Mouse (Mus musculus): ENCODE measurements around the gene Wdr91. TPM values are rescaled to one million over a fixed set of nuclear protein-coding genes. Genes with fewer than 3 reads are reported as not detected.

Gene Wdr91
- 11.2 and 12.4 TPM in 2 replicates for polyA plus RNA-seq (2015; fragmentation: Nextera tagmentation; extraction: Ambion mirVana)

DNA sequence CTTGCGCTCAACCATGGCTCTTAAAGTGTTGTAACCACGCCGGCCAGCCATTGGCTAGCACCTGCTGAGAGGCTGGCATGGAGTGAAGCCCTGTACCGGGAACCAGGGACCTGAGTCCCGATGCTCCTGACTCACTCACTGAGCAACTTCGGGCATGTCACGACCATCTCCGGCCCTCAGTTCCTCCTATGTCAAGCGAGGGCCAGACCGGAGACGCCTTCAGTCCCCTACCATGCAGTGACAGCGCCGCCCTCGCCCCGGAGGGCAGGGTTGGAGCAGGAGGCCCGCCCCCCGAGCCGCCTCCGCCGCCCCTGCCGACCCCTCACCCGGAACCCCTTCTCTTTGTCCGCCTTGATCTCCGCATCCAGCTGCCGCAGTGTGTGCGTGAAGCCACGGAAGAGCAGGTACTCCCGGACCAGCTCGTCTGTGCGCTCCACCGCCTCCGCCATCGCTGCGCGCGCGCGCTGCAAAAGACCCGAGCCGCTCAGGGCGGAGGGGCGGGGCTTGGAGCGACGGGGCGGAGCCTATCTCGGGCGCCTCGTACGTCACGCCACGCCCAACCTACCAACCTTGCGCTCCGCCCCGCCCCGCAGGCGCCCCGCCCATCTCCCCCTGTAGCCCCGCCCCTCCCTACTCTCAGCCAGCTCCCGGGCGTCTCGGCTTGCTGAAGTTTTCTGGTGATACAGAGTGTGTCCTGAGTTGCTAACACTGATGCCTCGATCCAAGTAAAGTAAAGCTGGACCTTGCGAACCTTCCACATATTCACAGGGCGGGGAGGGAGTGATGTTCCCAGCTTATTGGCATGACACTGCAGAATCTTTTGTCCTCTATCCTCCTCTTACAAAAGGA is at the start of gene Wdr91:
Gene Wdr91, minus strand, starts transcription at position 506 of the 849 bp plus-strand sequence.
- peak; percentile 94 for ATAC-seq (replicated peaks)
- peak within 1 kb of the TSS; percentile 83 for H3K4me3 ChIP-seq
- H3K4me1 ChIP-seq, result peaks cover 11% of the 10 kb centered on the region
- no peaks in the 10 kb centered on the region for H3K9me3 ChIP-seq
- H3K36me3 ChIP-seq, result peaks cover 5% of the 10 kb centered on the region; the same call in 1 of the 2 replicates
- H3K4me2 ChIP-seq (replicated peaks), result peak within 1 kb of the TSS; percentile 55
- H3K27ac ChIP-seq (replicated peaks), result peak within 1 kb of the TSS; percentile 84
- under 1% methylated on average over 61 of the region's 64 CpGs for WGBS
- H3K9ac ChIP-seq (replicated peaks), result peak within 1 kb of the TSS; percentile 79
- H3K27me3 ChIP-seq, result no peaks in the 10 kb centered on the region

DNA sequence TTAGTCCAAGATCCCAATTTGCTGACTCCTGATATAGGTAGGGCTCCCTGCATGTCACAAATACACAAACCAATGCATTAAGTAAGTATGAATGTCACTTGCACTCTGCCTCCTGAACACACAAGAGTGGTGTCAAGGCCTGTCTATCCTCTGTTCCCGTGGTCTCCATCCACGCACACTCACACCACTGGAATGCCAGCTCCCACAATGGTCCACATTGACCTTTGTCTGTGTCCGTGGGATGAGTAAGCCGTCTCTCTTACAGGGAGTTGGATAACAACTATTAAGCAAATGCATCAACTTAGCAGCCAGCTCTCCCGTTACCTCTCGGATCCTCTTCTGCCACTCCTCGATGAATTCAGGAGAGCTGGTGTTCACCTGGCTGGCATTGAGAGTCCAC is 48.5 kb upstream of the Wdr91 start:
- no peak overlapping the region for H3K4me2 ChIP-seq (replicated peaks)
- no peak overlapping the region for H3K9ac ChIP-seq (replicated peaks)
- no peaks in the 10 kb centered on the region for H3K9me3 ChIP-seq
- peaks cover 6% of the 10 kb centered on the region; the same call in 1 of the 2 replicates for H3K4me1 ChIP-seq
- no peak overlapping the region for H3K4me3 ChIP-seq
- WGBS, result 94% methylated on average over 7 of the region's 7 CpGs
- no peaks in the 10 kb centered on the region for H3K27me3 ChIP-seq
- H3K36me3 ChIP-seq, result no peaks in the 10 kb centered on the region
- no peak overlapping the region for H3K27ac ChIP-seq (replicated peaks)
- ATAC-seq (replicated peaks), result no peak

DNA sequence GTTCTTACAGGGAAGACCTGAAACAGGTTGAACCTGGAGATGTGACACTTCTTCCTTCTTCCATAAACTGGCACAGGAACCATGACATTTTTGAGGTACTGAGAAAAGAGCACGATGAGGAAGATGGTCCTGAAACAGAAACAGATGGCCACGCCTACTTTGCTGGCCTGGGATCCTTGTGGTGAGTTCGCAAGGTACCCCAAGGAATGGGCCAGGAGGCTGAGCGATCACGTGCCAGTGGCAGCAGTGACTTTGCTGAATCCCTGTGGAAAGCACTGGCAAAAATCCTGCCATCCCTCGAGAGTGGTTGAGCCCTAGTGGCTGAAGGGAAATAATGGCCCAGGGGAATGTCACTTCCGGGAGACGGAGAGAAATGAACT is 45.2 kb upstream of the Wdr91 start:
- Histone ChIP-seq H3K36me3 (no peaks in the 10 kb centered on the region), H3K4me2 (replicated peaks) (peak overlapping the region; percentile 40), H3K27ac (replicated peaks) (no peak overlapping the region), H3K27me3 (no peaks in the 10 kb centered on the region), H3K9me3 (no peaks in the 10 kb centered on the region), H3K4me1 (peaks cover 6% of the 10 kb centered on the region; the same call in 1 of the 2 replicates), H3K9ac (replicated peaks) (no peak overlapping the region), H3K4me3 (no peak overlapping the region)
- WGBS, result 42% methylated on average over 8 of the region's 8 CpGs
- ATAC-seq (replicated peaks), result no peak

GRCm38 (mm10) chr6:34954926-34955861 is 44.5 kb upstream of the Wdr91 start:
- Histone ChIP-seq H3K36me3 (no peaks in the 10 kb centered on the region), H3K4me3 (peak overlapping the region; percentile 12; the same call in 1 of the 2 replicates), H3K27me3 (no peaks in the 10 kb centered on the region), H3K27ac (replicated peaks) (no peak overlapping the region), H3K9me3 (no peaks in the 10 kb centered on the region), H3K9ac (replicated peaks) (no peak overlapping the region), H3K4me2 (replicated peaks) (peak overlapping the region; percentile 40), H3K4me1 (peaks cover 6% of the 10 kb centered on the region; the same call in 1 of the 2 replicates)
- 54% methylated on average over 18 of the region's 18 CpGs for WGBS
- ATAC-seq (replicated peaks), result peak; percentile 73

DNA sequence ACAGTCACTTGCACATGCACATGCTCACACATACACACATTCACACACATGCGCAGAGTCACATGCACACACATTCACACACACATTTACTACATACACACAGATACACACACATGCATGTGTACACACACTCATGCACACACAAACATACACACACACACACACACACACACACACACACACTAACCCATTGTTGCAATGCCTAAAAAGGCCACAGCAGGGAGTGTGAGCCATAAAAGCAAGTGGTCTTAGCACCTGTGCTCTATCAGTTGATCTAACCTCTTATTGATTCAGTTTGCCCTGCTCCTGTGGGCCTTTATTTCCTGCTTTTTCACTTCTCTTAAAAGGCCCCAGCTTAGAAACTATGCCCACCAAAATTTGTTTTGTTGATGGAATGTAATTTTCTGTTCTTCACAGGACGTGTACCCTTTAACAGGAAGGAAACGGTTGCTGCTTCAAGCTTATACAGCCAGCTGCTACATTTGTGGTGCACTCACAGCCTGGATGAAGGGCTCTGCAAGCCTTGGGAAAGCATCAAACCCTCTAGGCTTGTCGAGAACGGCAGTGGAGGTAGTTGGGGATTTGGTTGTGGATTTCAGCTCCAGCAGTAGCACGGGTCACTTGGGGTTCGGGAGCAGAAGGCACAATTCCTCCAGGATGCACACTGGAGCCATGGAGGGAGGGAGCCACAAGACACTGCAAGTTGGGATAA is 41.4 kb upstream of the Wdr91 start:
- no peak overlapping the region for H3K9ac ChIP-seq (replicated peaks)
- H3K36me3 ChIP-seq, result no peaks in the 10 kb centered on the region
- no peak for ATAC-seq (replicated peaks)
- 74% methylated on average over 7 of the region's 7 CpGs for WGBS
- no peaks in the 10 kb centered on the region for H3K27me3 ChIP-seq
- no peak overlapping the region for H3K27ac ChIP-seq (replicated peaks)
- H3K4me3 ChIP-seq, result no peak overlapping the region
- peaks cover 6% of the 10 kb centered on the region; the same call in 1 of the 2 replicates for H3K4me1 ChIP-seq
- no peaks in the 10 kb centered on the region for H3K9me3 ChIP-seq
- H3K4me2 ChIP-seq (replicated peaks), result no peak overlapping the region

GRCm38 (mm10) chr6:34951518-34951917 is 40.8 kb upstream of the Wdr91 start:
- Histone ChIP-seq H3K9me3 (no peaks in the 10 kb centered on the region), H3K36me3 (no peaks in the 10 kb centered on the region), H3K27me3 (no peaks in the 10 kb centered on the region), H3K4me2 (replicated peaks) (no peak overlapping the region), H3K9ac (replicated peaks) (no peak overlapping the region), H3K4me3 (no peak overlapping the region), H3K27ac (replicated peaks) (no peak overlapping the region), H3K4me1 (peaks cover 6% of the 10 kb centered on the region; the same call in 1 of the 2 replicates)
- WGBS, result 92% methylated on average over 7 of the region's 7 CpGs
- ATAC-seq (replicated peaks), result no peak

DNA sequence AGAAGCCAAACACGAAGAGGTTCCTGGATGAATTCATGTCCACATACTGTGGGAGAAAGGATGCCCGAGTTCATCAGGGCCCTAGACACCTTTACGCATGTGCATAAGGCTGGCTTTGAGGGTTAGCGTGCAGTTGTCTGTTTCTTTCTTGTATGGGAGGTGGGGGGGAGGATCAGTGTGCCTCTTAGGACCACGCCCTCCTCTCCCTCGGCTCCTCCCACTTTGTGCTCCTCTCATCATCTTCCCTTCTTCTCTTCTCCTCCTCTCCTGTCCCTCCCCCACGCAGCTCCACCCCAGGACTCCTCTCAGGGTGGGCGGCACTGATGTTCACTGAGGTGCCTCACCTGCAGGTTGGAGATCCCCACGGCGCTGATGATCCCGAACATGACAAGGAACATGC is 37.8 kb upstream of the Wdr91 start:
- Histone ChIP-seq H3K36me3 (no peaks in the 10 kb centered on the region), H3K9ac (replicated peaks) (0 out of 2 replicates have a peak overlapping the region, but pooled peaks have one; percentile 2), H3K4me1 (no peaks in the 10 kb centered on the region), H3K27ac (replicated peaks) (no peak overlapping the region), H3K4me2 (replicated peaks) (peak overlapping the region; percentile 38), H3K4me3 (peak overlapping the region; percentile 27), H3K9me3 (no peaks in the 10 kb centered on the region), H3K27me3 (no peaks in the 10 kb centered on the region)
- WGBS, result 22% methylated on average over 11 of the region's 11 CpGs
- ATAC-seq (replicated peaks), result peak; percentile 51

DNA sequence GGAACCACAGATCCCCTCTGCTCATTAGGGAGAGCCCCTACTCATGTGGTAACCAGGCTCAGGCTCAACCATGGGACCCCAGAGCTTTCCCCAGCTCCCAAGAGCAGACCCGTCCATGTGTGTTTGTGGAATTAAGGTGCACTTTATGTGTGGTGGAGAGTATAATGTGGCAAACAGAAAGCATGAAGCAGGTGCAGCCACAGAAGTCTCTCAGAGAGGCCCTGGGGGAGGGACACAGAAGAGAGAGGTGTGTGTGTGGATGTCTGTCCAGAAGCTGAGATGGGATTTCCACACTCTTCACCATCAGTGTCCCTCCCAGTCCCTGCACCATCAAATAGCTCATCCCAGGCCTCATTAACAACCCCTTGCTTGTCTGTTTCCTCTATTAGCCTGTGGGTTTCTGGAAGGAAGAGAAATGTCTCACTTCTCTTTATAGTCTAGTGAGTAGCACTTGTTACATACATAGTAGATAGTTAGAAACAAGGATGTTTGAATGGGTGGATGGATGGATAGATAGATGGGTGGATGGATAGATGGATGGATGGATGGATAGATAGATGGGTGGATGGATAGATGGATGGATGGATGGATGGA is 35.9 kb upstream of the Wdr91 start:
- H3K27me3 ChIP-seq, result no peaks in the 10 kb centered on the region
- no peaks in the 10 kb centered on the region for H3K9me3 ChIP-seq
- H3K4me1 ChIP-seq, result no peaks in the 10 kb centered on the region
- no peak for ATAC-seq (replicated peaks)
- no peak overlapping the region for H3K9ac ChIP-seq (replicated peaks)
- H3K4me3 ChIP-seq, result no peak overlapping the region
- no peaks in the 10 kb centered on the region for H3K36me3 ChIP-seq
- H3K4me2 ChIP-seq (replicated peaks), result no peak overlapping the region
- 93% methylated on average over 1 of the region's 1 CpGs for WGBS
- H3K27ac ChIP-seq (replicated peaks), result no peak overlapping the region

DNA sequence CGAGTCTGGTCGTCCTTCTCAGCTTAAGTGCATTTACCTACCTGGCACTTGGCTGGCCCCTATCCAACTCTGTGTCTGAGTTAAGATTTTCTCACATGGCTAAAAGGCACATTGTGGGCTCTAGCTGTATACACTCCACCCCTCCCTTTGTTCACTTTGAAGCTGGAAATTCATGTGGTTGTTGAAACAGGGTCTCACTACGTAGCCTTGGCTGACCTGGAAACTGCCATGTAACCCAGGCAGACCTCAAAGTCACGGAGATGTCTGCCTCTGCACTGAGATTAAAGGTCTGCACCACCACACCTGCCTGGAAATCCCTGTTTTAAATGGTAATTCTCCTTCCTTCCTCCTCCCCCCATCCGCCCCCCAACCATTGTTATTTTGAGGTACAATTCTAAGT is 32.8 kb upstream of the Wdr91 start:
- Histone ChIP-seq H3K9ac (replicated peaks) (no peak overlapping the region), H3K36me3 (no peaks in the 10 kb centered on the region), H3K4me3 (no peak overlapping the region), H3K27ac (replicated peaks) (no peak overlapping the region), H3K4me1 (no peaks in the 10 kb centered on the region), H3K9me3 (no peaks in the 10 kb centered on the region), H3K4me2 (replicated peaks) (no peak overlapping the region), H3K27me3 (no peaks in the 10 kb centered on the region)
- WGBS, result 79% methylated on average over 5 of the region's 5 CpGs
- ATAC-seq (replicated peaks), result no peak

DNA sequence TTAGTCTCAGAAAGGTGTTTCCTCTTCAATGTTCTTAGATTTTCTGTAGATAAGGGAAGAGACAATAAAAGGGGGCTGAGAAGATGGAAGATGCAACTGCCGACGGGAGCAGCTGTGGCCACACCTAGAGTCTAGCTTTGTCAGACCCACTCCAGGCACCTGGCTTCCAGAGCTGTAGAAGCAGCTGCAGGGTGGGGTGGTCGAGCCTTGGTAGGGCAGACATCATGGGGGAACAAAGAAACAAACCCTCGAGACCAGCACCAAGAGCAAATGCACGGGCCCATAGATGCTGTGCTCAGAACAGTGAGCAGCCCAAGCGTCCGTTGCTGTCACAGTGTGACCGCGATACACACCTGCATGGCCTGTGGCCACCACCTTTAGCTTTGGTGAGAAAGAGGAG is 31.8 kb upstream of the Wdr91 start:
- no peak overlapping the region for H3K9ac ChIP-seq (replicated peaks)
- H3K36me3 ChIP-seq, result no peaks in the 10 kb centered on the region
- H3K4me1 ChIP-seq, result no peaks in the 10 kb centered on the region
- H3K27ac ChIP-seq (replicated peaks), result no peak overlapping the region
- H3K4me2 ChIP-seq (replicated peaks), result no peak overlapping the region
- ATAC-seq (replicated peaks), result no peak
- H3K4me3 ChIP-seq, result no peak overlapping the region
- no peaks in the 10 kb centered on the region for H3K9me3 ChIP-seq
- 88% methylated on average over 9 of the region's 9 CpGs for WGBS
- H3K27me3 ChIP-seq, result no peaks in the 10 kb centered on the region

GRCm38 (mm10) chr6:34941496-34941895 is 30.8 kb upstream of the Wdr91 start:
- 75% methylated on average over 2 of the region's 2 CpGs for WGBS
- Histone ChIP-seq H3K9ac (replicated peaks) (no peak overlapping the region), H3K4me3 (no peak overlapping the region), H3K4me1 (no peaks in the 10 kb centered on the region), H3K27me3 (no peaks in the 10 kb centered on the region), H3K9me3 (no peaks in the 10 kb centered on the region), H3K27ac (replicated peaks) (no peak overlapping the region), H3K36me3 (no peaks in the 10 kb centered on the region), H3K4me2 (replicated peaks) (no peak overlapping the region)
- ATAC-seq (replicated peaks), result no peak

Data from forebrain, embryonic 15.5 days (tissue).